Comparison of ENCODE assay signal across 8 mouse cellular contexts in the genomic region with DNA sequence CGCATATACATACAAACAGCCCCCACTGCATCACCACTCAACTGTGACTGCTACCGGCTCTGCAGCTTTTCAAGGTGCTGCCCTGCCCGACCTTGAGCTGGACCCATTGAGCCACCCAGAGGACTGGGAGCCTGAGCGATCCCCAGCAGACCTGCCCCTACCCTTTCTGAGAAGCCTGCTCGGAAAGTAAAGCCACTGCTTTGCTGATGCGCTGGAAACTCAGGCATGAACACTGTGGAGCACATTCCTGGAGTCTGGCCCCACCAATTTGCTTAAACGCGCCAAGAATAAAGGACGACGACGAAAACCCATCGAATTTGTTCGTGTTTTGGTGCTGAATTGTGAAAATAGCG. TPM values are rescaled to one million over a fixed set of nuclear protein-coding genes. Genes with fewer than 3 reads are reported as not detected.
DNase-seq lines count a peak whose midpoint lies in the region; ATAC-seq and TF ChIP-seq lines count a peak whose summit lies in the region.

No protein-coding gene starts in this region.

- no peak for ATAC-seq in embryonic facial prominence, embryonic 12.5 days (ENCODE audit: insufficient number of reproducible peaks, insufficient read depth, low FRiP score, low TSS enrichment)
- no peak for ATAC-seq in intestine, embryonic 14.5 days (replicated peaks; ENCODE audit: low FRiP score, low TSS enrichment, low read depth)
- ATAC-seq in lung, postnatal 0 days, result peak; percentile 16; the same call in 1 of the 2 replicates

- under 1% methylated on average over 14 of the region's 14 CpGs for WGBS in embryonic facial prominence, embryonic 12.5 days
- WGBS in intestine, embryonic 14.5 days, result under 1% methylated on average over 14 of the region's 14 CpGs
- WGBS in lung, postnatal 0 days, result under 1% methylated on average over 14 of the region's 14 CpGs

- no peak for TF ChIP-seq CTCF in layer of hippocampus, adult 2 months (conservative IDR thresholded peaks at IDR 0.05)
- TF ChIP-seq CTCF in lung, postnatal 0 days (IDR thresholded peaks at IDR 0.05), result no peak

- H3K27ac ChIP-seq in layer of hippocampus, adult 2 months, result peak overlapping the region; percentile 97
- peak overlapping the region; percentile 31; the same call in 1 of the 2 replicates for H3K27ac ChIP-seq in embryonic facial prominence, embryonic 12.5 days
- peak overlapping the region; percentile 85 for H3K27ac ChIP-seq in intestine, embryonic 14.5 days (ENCODE audit: low read depth)
- peak overlapping the region; percentile 97 for H3K27ac ChIP-seq in lung, postnatal 0 days (ENCODE audit: low read length)

- no peaks in the 10 kb centered on the region for H3K9me3 ChIP-seq in embryonic facial prominence, embryonic 12.5 days
- no peaks in the 10 kb centered on the region for H3K9me3 ChIP-seq in intestine, embryonic 14.5 days (ENCODE audit: control insufficient read depth, low read length)
- H3K9me3 ChIP-seq in lung, postnatal 0 days (ENCODE audit: low read length), result no peaks in the 10 kb centered on the region

- peak overlapping the region; percentile 100 for H3K4me2 ChIP-seq in embryonic facial prominence, embryonic 12.5 days (replicated peaks)
- peak overlapping the region; percentile 90 for H3K4me2 ChIP-seq in intestine, embryonic 14.5 days (ENCODE audit: low read length)
- H3K4me2 ChIP-seq in lung, postnatal 0 days (replicated peaks; ENCODE audit: low read depth, low read length), result peak overlapping the region; percentile 100

- peaks cover 3% of the 10 kb centered on the region; the same call in 1 of the 2 replicates for H3K36me3 ChIP-seq in embryonic facial prominence, embryonic 12.5 days
- H3K36me3 ChIP-seq in intestine, embryonic 14.5 days (ENCODE audit: control insufficient read depth, insufficient read depth, low read length), result 0 out of 2 replicates have a peak, but pooled peaks cover 12% of the 10 kb centered on the region
- peaks cover 7% of the 10 kb centered on the region; the same call in 1 of the 2 replicates for H3K36me3 ChIP-seq in lung, postnatal 0 days (ENCODE audit: insufficient read depth, low read length)

- H3K9ac ChIP-seq in embryonic facial prominence, embryonic 12.5 days, result no peak overlapping the region
- H3K9ac ChIP-seq in intestine, embryonic 14.5 days (ENCODE audit: low read length), result peak overlapping the region; percentile 66
- H3K9ac ChIP-seq in lung, postnatal 0 days (replicated peaks; ENCODE audit: low read depth), result peak overlapping the region; percentile 73

- peaks cover 34% of the 10 kb centered on the region for H3K4me1 ChIP-seq in embryonic facial prominence, embryonic 12.5 days
- peaks cover 33% of the 10 kb centered on the region for H3K4me1 ChIP-seq in intestine, embryonic 14.5 days (replicated peaks; ENCODE audit: control insufficient read depth, insufficient read depth, low read length)
- peaks cover 18% of the 10 kb centered on the region for H3K4me1 ChIP-seq in lung, postnatal 0 days (ENCODE audit: insufficient read depth, low read depth, low read length)

- peaks cover 18% of the 10 kb centered on the region for H3K27me3 ChIP-seq in embryonic facial prominence, embryonic 12.5 days
- H3K27me3 ChIP-seq in intestine, embryonic 14.5 days (replicated peaks; ENCODE audit: control insufficient read depth, insufficient read depth, low read length), result no peaks in the 10 kb centered on the region
- H3K27me3 ChIP-seq in lung, postnatal 0 days (replicated peaks; ENCODE audit: insufficient read depth, low read length), result no peaks in the 10 kb centered on the region

- TF ChIP-seq EP300 in lung, postnatal 0 days (IDR thresholded peaks at IDR 0.05), result no peak

- peak overlapping the region; percentile 93 for H3K4me3 ChIP-seq in layer of hippocampus, adult 2 months
- peak overlapping the region; percentile 67 for H3K4me3 ChIP-seq in embryonic facial prominence, embryonic 12.5 days
- H3K4me3 ChIP-seq in intestine, embryonic 14.5 days (ENCODE audit: low read depth, low read length), result peak overlapping the region; percentile 82
- peak overlapping the region; percentile 74 for H3K4me3 ChIP-seq in lung, postnatal 0 days (ENCODE audit: low read depth, low read length)

- DNase-seq in layer of hippocampus, adult 2 months (ENCODE audit: low spot score in 2 of 2), result no peak
- DNase-seq in layer of hippocampus, adult 9-10 months (ENCODE audit: low spot score), result no peak
- no peak for DNase-seq in intestine, embryonic 14.5 days (ENCODE audit: low spot score)
- peak; percentile 58 for DNase-seq in lung, postnatal 0 days (ENCODE audit: low spot score)
- no peak for DNase-seq in right cerebral cortex, adult 18-20 months
- DNase-seq in ovary, postnatal 10 days (ENCODE audit: low spot score), result no peak
- no peak for DNase-seq in spleen, postnatal 36 days (ENCODE audit: low spot score in 2 of 2)

RNA-seq across cellular contexts. Expression of a gene that starts 0.5 kb away (rescaled TPM):
- total RNA-seq in layer of hippocampus, adult 2 months (2021), result 10 to 100 TPM; 19.4 to 23.2 TPM
- polyA plus RNA-seq in embryonic facial prominence, embryonic 12.5 days (2016; fragmentation: Nextera tagmentation; extraction: Ambion mirVana), result 13.0 and 13.5 TPM in 2 replicates
- 5.9 and 6.1 TPM in 2 replicates for polyA plus RNA-seq in intestine, embryonic 14.5 days (2014; fragmentation: Nextera tagmentation; extraction: Ambion mirVana)
- polyA plus RNA-seq in lung, postnatal 0 days (2015; fragmentation: Nextera tagmentation; extraction: Ambion mirVana), result 13.4 and 13.7 TPM in 2 replicates

RNA-seq across cellular contexts. Expression of a gene that starts 12.1 kb away (rescaled TPM):
- 10 to 100 TPM; 10.5 to 10.8 TPM for total RNA-seq in layer of hippocampus, adult 2 months (2021)
- 42.2 and 44.3 TPM in 2 replicates for polyA plus RNA-seq in embryonic facial prominence, embryonic 12.5 days (2016; fragmentation: Nextera tagmentation; extraction: Ambion mirVana)
- 23.1 and 24.5 TPM in 2 replicates for polyA plus RNA-seq in intestine, embryonic 14.5 days (2014; fragmentation: Nextera tagmentation; extraction: Ambion mirVana)
- polyA plus RNA-seq in lung, postnatal 0 days (2015; fragmentation: Nextera tagmentation; extraction: Ambion mirVana), result 18.0 TPM in 2 replicates

RNA-seq across cellular contexts. Expression of a gene that starts 19.3 kb away (rescaled TPM):
- total RNA-seq in layer of hippocampus, adult 2 months (2021), result 10 to 100 TPM; 26.8 to 29.7 TPM
- polyA plus RNA-seq in embryonic facial prominence, embryonic 12.5 days (2016; fragmentation: Nextera tagmentation; extraction: Ambion mirVana), result 45.2 and 45.6 TPM in 2 replicates
- 29.8 and 34.0 TPM in 2 replicates for polyA plus RNA-seq in intestine, embryonic 14.5 days (2014; fragmentation: Nextera tagmentation; extraction: Ambion mirVana)
- polyA plus RNA-seq in lung, postnatal 0 days (2015; fragmentation: Nextera tagmentation; extraction: Ambion mirVana), result 31.0 and 33.3 TPM in 2 replicates

RNA-seq across cellular contexts. Expression of a gene that starts 19.3 kb away (rescaled TPM):
- 10 to 100 TPM; 12.7 to 16.9 TPM for total RNA-seq in layer of hippocampus, adult 2 months (2021)
- 25.3 and 30.2 TPM in 2 replicates for polyA plus RNA-seq in embryonic facial prominence, embryonic 12.5 days (2016; fragmentation: Nextera tagmentation; extraction: Ambion mirVana)
- 16.3 and 28.0 TPM in 2 replicates for polyA plus RNA-seq in intestine, embryonic 14.5 days (2014; fragmentation: Nextera tagmentation; extraction: Ambion mirVana)
- polyA plus RNA-seq in lung, postnatal 0 days (2015; fragmentation: Nextera tagmentation; extraction: Ambion mirVana), result 13.2 and 13.7 TPM in 2 replicates

RNA-seq across cellular contexts. Expression of a gene that starts 30.2 kb away (rescaled TPM):
- total RNA-seq in layer of hippocampus, adult 2 months (2021), result under 1 TPM; 0.69 to 0.76 TPM
- polyA plus RNA-seq in embryonic facial prominence, embryonic 12.5 days (2016; fragmentation: Nextera tagmentation; extraction: Ambion mirVana), result 1.0 and 1.1 TPM in 2 replicates
- 0.14 and 0.17 TPM in 2 replicates for polyA plus RNA-seq in intestine, embryonic 14.5 days (2014; fragmentation: Nextera tagmentation; extraction: Ambion mirVana)
- polyA plus RNA-seq in lung, postnatal 0 days (2015; fragmentation: Nextera tagmentation; extraction: Ambion mirVana), result 0.21 and 0.35 TPM in 2 replicates

Comparison
In these comparisons a context has a peak if more than half of its experiments do, and no peak if none do; other contexts are left out.
1. H3K27ac ChIP-seq: peak in every context shown above with its lines; median percentile 97 in layer of hippocampus, adult 2 months; 97 in lung, postnatal 0 days; 85 in intestine, embryonic 14.5 days; 31 in embryonic facial prominence, embryonic 12.5 days.